Mouse (Mus musculus) midbrain, embryonic 14.5 days (tissue): ENCODE results near the gene Il17rd. TPM values are rescaled to one million over a fixed set of nuclear protein-coding genes. Genes with fewer than 3 reads are reported as not detected.
A peak's percentile ranks its signal among the peaks of the same experiment; 100 is the strongest.

Experiments
- ATAC-seq: fragments of 200-750 bp; cut with Nextera tagmentation; 2 replicates; pipeline ENCODE4 v1.8.0; 2017; ENCODE audit warnings: moderate number of reproducible peaks, moderate library complexity; ENCODE audit not compliant: low FRiP score, low TSS enrichment
- DNase-seq: peaks from one replicate; pipeline ENCODE4 v3.0.0-alpha.2; 2015
- H3K27ac ChIP-seq: fragments of 300-500 bp; sonication (generic); replicated peaks from 2 replicates; pipeline ENCODE4 v1.5.1; 2014; ENCODE audit warnings: mild to moderate bottlenecking, low read depth, low read length, moderate library complexity
- H3K27me3 ChIP-seq: fragments of 300-500 bp; sonication (generic); 2 replicates; pipeline ENCODE4 v1.6.1; 2014; ENCODE audit warnings: low read length, control low read depth, mixed read lengths; ENCODE audit not compliant: control insufficient read depth, insufficient read depth
- H3K36me3 ChIP-seq: fragments of 300-500 bp; sonication (generic); 2 replicates; pipeline ENCODE4 v1.6.1; 2014; ENCODE audit warnings: low read length, control low read depth; ENCODE audit not compliant: control insufficient read depth, insufficient read depth
- H3K4me1 ChIP-seq: fragments of 300-500 bp; sonication (generic); 2 replicates; pipeline ENCODE4 v1.6.1; 2014; ENCODE audit warnings: mild to moderate bottlenecking, antibody characterized with exemption, low read length, control low read depth; ENCODE audit not compliant: control insufficient read depth, insufficient read depth
- H3K4me2 ChIP-seq: fragments of 300-500 bp; sonication (generic); 2 replicates; pipeline ENCODE4 v1.6.1; 2014; ENCODE audit warnings: mild to moderate bottlenecking, low read length, moderate library complexity
- H3K4me3 ChIP-seq: fragments of 300-500 bp; sonication (generic); replicated peaks from 2 replicates; pipeline ENCODE4 v1.5.1; 2014; ENCODE audit warnings: low read depth, low read length
- H3K9ac ChIP-seq: fragments of 300-500 bp; sonication (generic); replicated peaks from 2 replicates; pipeline ENCODE4 v1.6.1; 2014; ENCODE audit warnings: mild to moderate bottlenecking, low read length, moderate library complexity
- H3K9me3 ChIP-seq: fragments of 300-500 bp; sonication (generic); 2 replicates; pipeline ENCODE4 v1.6.1; 2016; ENCODE audit warnings: low read length, control low read depth, mixed read lengths; ENCODE audit not compliant: control insufficient read depth
- WGBS: fragments of 180-500 bp; shearing (Covaris S2); extraction: QIAGEN DNeasy Blood & Tissue Kit; methylation state at CpG from one replicate; pipeline ENCODE4 v1.1.7; 2014; 5-methylcytosine and 5-hydroxymethylcytosine counted together
- polyA plus RNA-seq: library from polyadenylated mRNA; unstranded; fragments of >200 nt; fragmentation: Nextera tagmentation; extraction: Ambion mirVana; gene quantifications from 2 replicates; pipeline ENCODE4 v1.2.1, GENCODE M21; 2014

Gene Il17rd
- polyA plus RNA-seq, 1 experiment from 2014 or later: 2.9 TPM

GRCm38 (mm10) chr14:27115991-27116390, 77.2 kb downstream of the Il17rd start:
- Histone ChIP-seq H3K9me3 (no peaks in the 10 kb centered on the region), H3K9ac (no peak overlapping the region), H3K4me1 (peaks cover 4% of the 10 kb centered on the region), H3K27ac (no peak overlapping the region), H3K27me3 (peaks cover 21% of the 10 kb centered on the region), H3K36me3 (no peaks in the 10 kb centered on the region), H3K4me3 (no peak overlapping the region), H3K4me2 (no peak overlapping the region)
- 82% methylated on average over 6 of the region's 6 CpGs for WGBS
- DNase-seq: no peak
- ATAC-seq: no peak

GRCm38 (mm10) chr14:27116577-27117165, 77.9 kb downstream of the Il17rd start:
- ATAC-seq (no peak), DNase-seq (no peak)
- WGBS: 74% methylated on average over 4 of the region's 4 CpGs
- Histone ChIP-seq H3K4me2 (no peak overlapping the region), H3K4me3 (no peak overlapping the region), H3K9me3 (no peaks in the 10 kb centered on the region), H3K4me1 (peaks cover 4% of the 10 kb centered on the region), H3K27me3 (peaks cover 21% of the 10 kb centered on the region), H3K9ac (no peak overlapping the region), H3K27ac (no peak overlapping the region), H3K36me3 (no peaks in the 10 kb centered on the region)

- Histone ChIP-seq H3K4me2 (no peak overlapping the region), H3K27ac (no peak overlapping the region), H3K9me3 (no peaks in the 10 kb centered on the region), H3K9ac (no peak overlapping the region), H3K36me3 (no peaks in the 10 kb centered on the region), H3K4me1 (peaks cover 4% of the 10 kb centered on the region), H3K4me3 (no peak overlapping the region), H3K27me3 (peaks cover 19% of the 10 kb centered on the region)
- ATAC-seq (no peak), DNase-seq (no peak)
- WGBS: 89% methylated on average over 5 of the region's 5 CpGs
Measured at GRCm38 (mm10) chr14:27118546-27118945, 79.8 kb downstream of the Il17rd start.

GRCm38 (mm10) chr14:27122646-27123045, 83.9 kb downstream of the Il17rd start:
- Histone ChIP-seq H3K9ac (no peak overlapping the region), H3K4me1 (no peaks in the 10 kb centered on the region), H3K4me2 (no peak overlapping the region), H3K4me3 (no peak overlapping the region), H3K27me3 (no peaks in the 10 kb centered on the region), H3K27ac (no peak overlapping the region), H3K9me3 (no peaks in the 10 kb centered on the region), H3K36me3 (no peaks in the 10 kb centered on the region)
- ATAC-seq (no peak), DNase-seq (no peak)
- 79% methylated on average over 3 of the region's 3 CpGs for WGBS

- WGBS: 42% methylated on average over 8 of the region's 8 CpGs
- ATAC-seq (no peak), DNase-seq (no peak)
- no peaks in the 10 kb centered on the region for H3K9me3 ChIP-seq
- no peaks in the 10 kb centered on the region for H3K4me1 ChIP-seq
- no peak overlapping the region for H3K9ac ChIP-seq
- no peaks in the 10 kb centered on the region for H3K27me3 ChIP-seq
- no peaks in the 10 kb centered on the region for H3K36me3 ChIP-seq
- no peak overlapping the region for H3K4me3 ChIP-seq
- no peak overlapping the region for H3K4me2 ChIP-seq
- H3K27ac ChIP-seq: no peak overlapping the region
Measured at GRCm38 (mm10) chr14:27123543-27123942, 84.8 kb downstream of the Il17rd start.

GRCm38 (mm10) chr14:27130031-27130430, 91.3 kb downstream of the Il17rd start:
- ATAC-seq: no peak

GRCm38 (mm10) chr14:27130676-27131075, 91.9 kb downstream of the Il17rd start:
- H3K36me3 ChIP-seq: no peaks in the 10 kb centered on the region
- no peak overlapping the region for H3K9ac ChIP-seq
- no peak overlapping the region for H3K4me2 ChIP-seq
- DNase-seq (no peak), ATAC-seq (no peak)
- 83% methylated on average over 1 of the region's 1 CpGs for WGBS
- H3K4me3 ChIP-seq: no peak overlapping the region
- no peaks in the 10 kb centered on the region for H3K27me3 ChIP-seq
- H3K9me3 ChIP-seq: no peaks in the 10 kb centered on the region
- no peaks in the 10 kb centered on the region for H3K4me1 ChIP-seq
- no peak overlapping the region for H3K27ac ChIP-seq

More at GRCm38 (mm10) chr14:27130031-27130430, 91.3 kb downstream of the Il17rd start:
- no peaks in the 10 kb centered on the region for H3K9me3 ChIP-seq
- WGBS: 91% methylated on average over 3 of the region's 3 CpGs
- no peak overlapping the region for H3K4me3 ChIP-seq
- no peak overlapping the region for H3K4me2 ChIP-seq
- DNase-seq: no peak
- H3K9ac ChIP-seq: no peak overlapping the region
- H3K36me3 ChIP-seq: no peaks in the 10 kb centered on the region
- H3K27ac ChIP-seq: no peak overlapping the region
- H3K4me1 ChIP-seq: no peaks in the 10 kb centered on the region
- H3K27me3 ChIP-seq: no peaks in the 10 kb centered on the region

GRCm38 (mm10) chr14:27131521-27131920, 92.8 kb downstream of the Il17rd start:
- WGBS: 83% methylated on average over 1 of the region's 1 CpGs
- no peaks in the 10 kb centered on the region for H3K9me3 ChIP-seq
- H3K27ac ChIP-seq: no peak overlapping the region
- H3K9ac ChIP-seq: no peak overlapping the region
- DNase-seq (no peak), ATAC-seq (no peak)
- no peaks in the 10 kb centered on the region for H3K36me3 ChIP-seq
- H3K4me3 ChIP-seq: no peak overlapping the region
- no peaks in the 10 kb centered on the region for H3K27me3 ChIP-seq
- no peak overlapping the region for H3K4me2 ChIP-seq
- no peaks in the 10 kb centered on the region for H3K4me1 ChIP-seq

- no peak overlapping the region for H3K4me2 ChIP-seq
Measured at GRCm38 (mm10) chr14:27138891-27139290, 100.2 kb downstream of the Il17rd start.

More at GRCm38 (mm10) chr14:27138891-27139290, 100.2 kb downstream of the Il17rd start:
- peak; percentile 5 for DNase-seq
- no peak for ATAC-seq
- Histone ChIP-seq H3K9ac (no peak overlapping the region), H3K9me3 (no peaks in the 10 kb centered on the region), H3K27me3 (no peaks in the 10 kb centered on the region), H3K36me3 (no peaks in the 10 kb centered on the region), H3K4me1 (no peaks in the 10 kb centered on the region), H3K4me3 (no peak overlapping the region), H3K27ac (no peak overlapping the region)
- 80% methylated on average over 9 of the region's 9 CpGs for WGBS
